Mouse (Mus musculus): ENCODE measurements at regions not wholly inside any gene's neighbourhood (a gene's known extent, or its start where the extent isn't known, plus 50 kb on each side); places are given as distances from the start of the nearest gene placed in this dataset.

DNA sequence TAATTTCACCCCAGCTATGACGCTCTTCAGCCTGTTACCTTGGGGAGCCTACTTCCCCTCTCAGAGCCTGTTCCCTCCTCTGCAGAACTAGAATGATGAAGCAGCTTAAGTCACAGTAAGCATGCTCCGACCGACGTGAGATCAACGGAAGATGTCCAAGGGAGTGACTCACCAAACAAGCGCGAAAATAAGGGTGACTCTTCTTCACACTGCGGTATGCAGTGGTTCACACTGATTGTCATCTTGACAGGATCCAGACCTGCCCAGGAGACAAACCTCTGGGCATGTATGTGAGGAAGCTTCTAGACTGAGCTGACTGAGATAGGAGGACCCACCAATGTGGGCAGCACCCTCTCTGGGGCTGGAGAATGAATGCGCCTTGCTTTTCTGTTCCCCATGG, 116.3 kb upstream of the Tpm1 start:
- H3K27ac ChIP-seq, result no peak overlapping the region
- TF ChIP-seq CTCF (IDR thresholded peaks at IDR 0.05), result no peak
- intact Hi-C loops (cut with DNase I), result no loop called here
- no peak for DNase-seq
- no peak overlapping the region for H3K4me3 ChIP-seq

DNA sequence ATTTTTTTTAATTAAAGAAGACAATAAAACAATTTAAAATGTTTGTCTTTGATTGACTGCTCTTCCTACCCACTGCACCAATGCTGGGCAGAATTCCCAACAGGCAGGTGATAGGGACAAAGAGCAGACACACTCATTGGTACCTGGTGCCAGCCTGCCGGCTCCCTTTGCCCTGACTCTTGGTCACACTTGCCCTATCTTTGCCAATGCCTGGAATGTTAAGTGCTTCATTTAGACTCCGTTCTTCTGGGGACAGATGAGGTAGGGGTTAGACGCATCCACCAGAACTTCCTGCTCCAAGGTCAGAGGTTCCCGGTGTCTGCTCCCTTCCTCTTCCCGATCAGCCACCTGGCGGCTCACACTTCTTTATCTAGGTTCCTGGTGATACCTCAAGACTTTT, 114.5 kb upstream of the Tpm1 start:
- H3K27ac ChIP-seq, result no peak overlapping the region
- no peak overlapping the region for H3K4me3 ChIP-seq
- no peak for TF ChIP-seq CTCF (IDR thresholded peaks at IDR 0.05)
- DNase-seq, result no peak
- intact Hi-C loops (cut with DNase I), result no loop called here

- Histone ChIP-seq H3K4me3 (no peak overlapping the region), H3K27ac (peak overlapping the region; percentile 89)
- intact Hi-C loops (cut with DNase I), result no loop called here
- peak; percentile 74 for DNase-seq
- no peak for TF ChIP-seq CTCF (IDR thresholded peaks at IDR 0.05)
Observed at GRCm38 (mm10) chr9:67160785-67161455, 111.7 kb upstream of the Tpm1 start.

DNA sequence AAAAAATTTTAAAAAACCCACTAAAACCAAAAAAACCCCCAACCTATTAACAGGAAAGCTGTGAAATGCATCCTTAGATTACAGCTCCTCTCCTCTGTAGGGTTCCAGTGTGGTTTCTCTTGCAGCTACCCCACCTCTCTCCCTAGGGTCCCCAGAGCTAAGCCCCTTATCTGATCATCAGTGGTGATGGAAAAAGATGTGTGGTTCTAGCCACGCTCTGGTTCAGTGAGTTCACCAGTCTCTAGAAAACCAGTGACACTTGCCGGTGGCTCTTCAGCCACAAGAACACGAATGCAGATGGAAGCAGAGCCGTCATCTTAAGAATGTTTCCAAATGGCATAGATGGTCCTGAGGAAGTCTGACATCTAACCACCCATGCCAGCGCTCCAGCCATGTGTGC, 111.1 kb upstream of the Tpm1 start:
- no peak for DNase-seq
- H3K4me3 ChIP-seq, result no peak overlapping the region
- H3K27ac ChIP-seq, result peak overlapping the region; percentile 89
- no peak for TF ChIP-seq CTCF (IDR thresholded peaks at IDR 0.05)
- intact Hi-C loops (cut with DNase I), result no loop called here

GRCm38 (mm10) chr9:67156590-67157259, 107.5 kb upstream of the Tpm1 start:
- no peak overlapping the region for H3K4me3 ChIP-seq
- intact Hi-C loops (cut with DNase I), result loop anchor here (5.0 kb wide), 1 partner anchor 109 kb away; the partner anchor contains the start of gene Tpm1
- peak; percentile 66 for TF ChIP-seq CTCF (IDR thresholded peaks at IDR 0.05)
- peak; percentile 64 for DNase-seq
- H3K27ac ChIP-seq, result peak overlapping the region; percentile 61

DNA sequence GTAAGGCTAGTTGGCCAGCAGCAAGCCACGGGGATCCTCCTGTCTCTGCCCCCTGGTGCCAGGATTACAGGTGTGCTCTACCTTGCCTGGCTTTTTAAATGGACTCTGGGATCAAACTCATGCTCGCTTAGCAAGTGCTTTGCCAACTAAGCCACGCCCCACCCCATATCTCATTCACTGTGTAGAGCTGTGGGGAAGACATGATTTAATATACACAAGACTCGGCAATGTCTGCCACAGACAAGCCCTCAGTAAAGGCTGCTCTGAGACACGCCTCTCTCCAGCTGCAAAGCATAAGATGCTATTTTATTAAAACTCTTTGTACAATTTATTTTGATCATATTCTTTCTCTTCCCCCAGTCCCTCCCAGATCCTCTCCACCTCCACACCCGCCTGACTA, 104.9 kb upstream of the Tpm1 start:
- Histone ChIP-seq H3K4me3 (no peak overlapping the region), H3K27ac (no peak overlapping the region)
- DNase-seq, result no peak
- intact Hi-C loops (cut with DNase I), result no loop called here
- TF ChIP-seq CTCF (IDR thresholded peaks at IDR 0.05), result no peak

GRCm38 (mm10) chr9:67153333-67153732, 104.1 kb upstream of the Tpm1 start:
- intact Hi-C loops (cut with DNase I), result no loop called here

GRCm38 (mm10) chr9:67147656-67148055, 98.5 kb upstream of the Tpm1 start:
- TF ChIP-seq CTCF (IDR thresholded peaks at IDR 0.05), result no peak
- Histone ChIP-seq H3K27ac (no peak overlapping the region), H3K4me3 (no peak overlapping the region)
- no peak for DNase-seq
- intact Hi-C loops (cut with DNase I), result no loop called here

More at GRCm38 (mm10) chr9:67153333-67153732, 104.1 kb upstream of the Tpm1 start:
- DNase-seq, result no peak
- H3K4me3 ChIP-seq, result no peak overlapping the region
- TF ChIP-seq CTCF (IDR thresholded peaks at IDR 0.05), result no peak
- no peak overlapping the region for H3K27ac ChIP-seq

- DNase-seq, result no peak
- TF ChIP-seq CTCF (IDR thresholded peaks at IDR 0.05), result no peak
- intact Hi-C loops (cut with DNase I), result no loop called here
- Histone ChIP-seq H3K4me3 (no peak overlapping the region), H3K27ac (0 out of 2 replicates have a peak overlapping the region, but pooled peaks have one; percentile 59)
Observed at GRCm38 (mm10) chr9:67145392-67145791, 96.2 kb upstream of the Tpm1 start.

DNA sequence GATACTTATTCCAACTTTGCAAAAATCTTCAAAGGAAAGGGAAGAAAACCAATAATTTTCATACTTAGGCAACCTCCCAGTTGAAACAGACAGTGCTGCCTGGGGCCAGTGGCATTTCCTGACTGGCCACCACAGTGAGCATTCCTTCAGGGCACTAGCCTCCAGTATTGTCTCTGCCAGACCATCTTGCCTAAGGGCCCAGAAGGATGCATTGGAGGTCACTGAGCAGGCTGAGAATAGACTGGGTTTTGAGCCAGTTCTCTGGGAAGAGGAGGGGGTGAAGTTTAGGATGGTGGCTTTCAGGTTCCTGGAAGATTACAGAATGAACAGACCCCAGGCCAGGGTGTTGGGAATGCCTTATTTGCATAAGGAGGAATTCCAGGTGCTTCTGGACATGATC, 95.3 kb upstream of the Tpm1 start:
- no peak overlapping the region for H3K4me3 ChIP-seq
- no peak for DNase-seq
- H3K27ac ChIP-seq, result peak overlapping the region; percentile 59
- intact Hi-C loops (cut with DNase I), result no loop called here
- TF ChIP-seq CTCF (IDR thresholded peaks at IDR 0.05), result no peak

DNA sequence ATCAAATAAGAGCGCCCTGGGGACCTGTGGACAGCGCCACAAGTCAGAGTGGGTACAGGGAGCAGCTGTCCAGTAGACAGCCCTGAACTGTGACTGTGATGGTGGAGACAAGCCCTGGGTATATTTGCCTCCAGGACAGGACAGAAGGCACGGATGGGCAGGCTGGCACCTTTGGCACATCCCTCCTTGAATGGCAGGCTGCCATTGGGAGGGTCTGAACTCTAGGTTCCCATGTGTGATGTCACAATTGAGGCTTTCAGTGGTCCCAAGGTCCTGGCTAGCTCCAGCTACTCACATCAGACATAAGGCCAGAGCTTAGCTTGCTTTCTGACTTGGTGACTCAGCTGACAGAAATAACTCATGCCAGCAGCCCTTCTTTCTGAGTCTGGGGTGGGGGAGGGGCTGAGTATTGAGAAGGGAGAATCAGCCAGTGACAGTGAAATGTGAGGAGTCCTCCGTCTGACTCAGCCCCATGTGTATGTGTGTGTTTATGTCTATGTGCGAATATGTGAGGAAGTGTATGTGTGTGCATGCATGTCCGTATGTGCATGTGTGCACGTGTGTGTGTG, 91.2 kb upstream of the Tpm1 start:
- DNase-seq, result peak; percentile 78
- TF ChIP-seq CTCF (IDR thresholded peaks at IDR 0.05), result no peak
- Histone ChIP-seq H3K4me3 (no peak overlapping the region), H3K27ac (peak overlapping the region; percentile 93)
- intact Hi-C loops (cut with DNase I), result loop anchor here (1.0 kb wide), 1 partner anchor 93 kb away; no protein-coding TSS in a partner anchor

- intact Hi-C loops (cut with DNase I), result loop anchor here (2.0 kb wide), 1 partner anchor 23 kb away; no protein-coding TSS in a partner anchor
- TF ChIP-seq CTCF (IDR thresholded peaks at IDR 0.05), result no peak
- no peak overlapping the region for H3K4me3 ChIP-seq
- peak; percentile 74 for DNase-seq
- H3K27ac ChIP-seq, result peak overlapping the region; percentile 93
Observed at GRCm38 (mm10) chr9:67137681-67138080, 88.5 kb upstream of the Tpm1 start.

DNA sequence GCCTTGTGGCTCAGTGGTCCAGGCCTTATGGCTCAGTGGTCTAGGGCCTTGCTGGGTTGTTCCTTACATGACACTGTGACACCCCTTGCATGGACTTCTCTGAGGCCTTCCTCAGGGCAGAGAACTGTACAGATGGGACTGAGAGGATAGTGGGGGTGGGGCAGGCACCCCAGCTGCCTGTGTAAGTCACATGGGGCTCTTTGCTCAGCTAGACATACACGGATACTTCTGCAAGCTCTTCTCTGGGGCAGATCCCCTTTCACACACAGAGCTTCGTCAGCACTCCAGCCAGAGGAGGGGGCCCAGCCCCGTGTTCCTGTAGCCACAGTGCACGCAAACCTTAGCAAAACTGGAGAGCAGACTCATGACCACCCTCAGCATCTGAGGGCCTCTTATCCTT, 87.9 kb upstream of the Tpm1 start:
- H3K27ac ChIP-seq, result peak overlapping the region; percentile 93
- intact Hi-C loops (cut with DNase I), result loop anchor here (2.0 kb wide), 1 partner anchor 22 kb away; no protein-coding TSS in a partner anchor
- peak; percentile 81 for DNase-seq
- TF ChIP-seq CTCF (IDR thresholded peaks at IDR 0.05), result no peak
- 0 out of 2 replicates have a peak overlapping the region, but pooled peaks have one; percentile 9 for H3K4me3 ChIP-seq
